Mouse (Mus musculus): ENCODE results near the gene R3hdml. TPM values are rescaled to one million over a fixed set of nuclear protein-coding genes. Genes with fewer than 3 reads are reported as not detected.

R3hdml gene
- not detected in 2 replicates for polyA plus RNA-seq (2015; fragmentation: Nextera tagmentation; extraction: Ambion mirVana)

DNA sequence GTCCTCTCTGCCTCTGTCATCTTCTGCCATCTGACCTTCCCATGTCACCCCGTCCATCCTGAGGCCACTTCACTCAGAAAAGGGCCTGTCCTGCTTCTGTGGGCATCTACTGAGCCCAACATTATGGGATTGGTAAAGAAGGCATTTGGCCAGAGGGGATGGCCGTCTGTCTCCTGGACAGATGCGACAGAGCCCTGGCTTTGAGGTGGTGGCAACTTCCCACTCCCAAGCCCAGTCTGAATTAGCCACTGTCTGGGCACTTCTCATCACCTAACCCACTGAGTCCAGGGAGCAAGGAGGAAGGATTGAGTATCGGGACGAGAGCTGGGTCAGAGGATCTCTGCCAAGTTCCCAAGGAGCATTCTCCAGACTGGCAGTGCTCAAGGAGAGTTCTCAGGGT, at the start of gene R3hdml:
TSS of gene R3hdml (plus strand) at position 301 of the 400 bp plus-strand sequence.
- WGBS (ENCODE audit: insufficient replicate concordance): 60% methylated on average over 5 of the region's 5 CpGs
- Histone ChIP-seq H3K36me3 (replicated peaks) (no peaks in the 10 kb centered on the region), H3K4me3 (replicated peaks) (no peak within 1 kb of the TSS), H3K27me3 (no peaks in the 10 kb centered on the region), H3K9me3 (replicated peaks) (no peaks in the 10 kb centered on the region), H3K27ac (replicated peaks) (no peak within 1 kb of the TSS), H3K4me2 (no peak within 1 kb of the TSS), H3K4me1 (replicated peaks) (no peaks in the 10 kb centered on the region), H3K9ac (no peak within 1 kb of the TSS)
- ATAC-seq (ENCODE audit: insufficient read depth): no peak

GRCm38 (mm10) chr2:163443543-163443942, 48.6 kb upstream of the R3hdml start:
- H3K4me2 ChIP-seq: no peak overlapping the region
- peaks cover 22% of the 10 kb centered on the region for H3K27me3 ChIP-seq
- no peak overlapping the region for H3K27ac ChIP-seq (replicated peaks)
- 34% methylated on average over 6 of the region's 6 CpGs for WGBS (ENCODE audit: insufficient replicate concordance)
- no peaks in the 10 kb centered on the region for H3K36me3 ChIP-seq (replicated peaks)
- no peaks in the 10 kb centered on the region for H3K4me1 ChIP-seq (replicated peaks)
- no peak overlapping the region for H3K9ac ChIP-seq
- no peak overlapping the region for H3K4me3 ChIP-seq (replicated peaks)
- H3K9me3 ChIP-seq (replicated peaks): no peaks in the 10 kb centered on the region
- no peak for ATAC-seq (ENCODE audit: insufficient read depth)

DNA sequence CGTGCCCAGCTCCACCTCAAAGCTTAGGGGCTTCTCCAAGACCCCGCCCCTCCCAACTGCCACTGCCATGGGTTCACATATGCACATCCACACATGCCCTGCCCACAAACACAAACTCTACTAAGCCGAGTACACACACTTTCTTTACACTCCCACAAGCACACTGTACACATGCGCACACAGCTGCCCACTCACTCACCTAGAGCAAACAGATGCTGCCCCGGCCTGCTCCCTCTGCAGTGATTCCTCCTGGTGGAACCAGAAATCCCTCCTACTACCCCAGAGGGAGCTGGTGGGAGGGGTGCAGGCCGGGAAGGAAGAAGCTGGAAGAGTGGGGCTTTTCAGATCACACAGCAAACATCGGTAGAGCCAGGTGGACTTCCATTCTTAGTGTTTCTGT, 48.1 kb upstream of the R3hdml start:
- no peak for ATAC-seq (ENCODE audit: insufficient read depth)
- H3K9me3 ChIP-seq (replicated peaks): no peaks in the 10 kb centered on the region
- H3K9ac ChIP-seq: no peak overlapping the region
- no peaks in the 10 kb centered on the region for H3K36me3 ChIP-seq (replicated peaks)
- WGBS (ENCODE audit: insufficient replicate concordance): 42% methylated on average over 7 of the region's 7 CpGs
- H3K4me3 ChIP-seq (replicated peaks): no peak overlapping the region
- H3K27ac ChIP-seq (replicated peaks): no peak overlapping the region
- H3K27me3 ChIP-seq: peaks cover 17% of the 10 kb centered on the region
- H3K4me2 ChIP-seq: no peak overlapping the region
- no peaks in the 10 kb centered on the region for H3K4me1 ChIP-seq (replicated peaks)

DNA sequence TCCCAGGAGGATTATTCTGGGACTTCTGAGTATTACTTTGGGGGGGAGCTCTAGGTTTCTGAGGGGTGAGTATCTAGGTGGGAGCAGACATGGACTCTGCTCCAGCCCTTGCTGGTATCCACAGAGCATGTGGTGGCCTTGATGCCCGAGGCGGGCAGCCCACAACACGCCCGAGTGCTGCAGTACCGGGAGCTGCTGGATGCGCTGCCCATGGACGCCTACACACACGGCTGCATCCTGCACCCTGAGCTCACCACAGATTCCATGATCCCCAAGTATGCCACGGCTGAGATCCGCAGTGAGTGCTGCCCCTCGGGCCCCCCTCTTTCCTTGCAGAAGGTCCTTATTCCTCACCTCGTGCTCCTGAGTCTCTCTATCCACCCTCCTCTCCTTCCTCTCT, 44.7 kb upstream of the R3hdml start:
- ATAC-seq (ENCODE audit: insufficient read depth): no peak
- H3K4me3 ChIP-seq (replicated peaks): no peak overlapping the region
- no peak overlapping the region for H3K9ac ChIP-seq
- no peaks in the 10 kb centered on the region for H3K4me1 ChIP-seq (replicated peaks)
- no peaks in the 10 kb centered on the region for H3K36me3 ChIP-seq (replicated peaks)
- H3K4me2 ChIP-seq: no peak overlapping the region
- H3K9me3 ChIP-seq (replicated peaks): no peaks in the 10 kb centered on the region
- WGBS (ENCODE audit: insufficient replicate concordance): 58% methylated on average over 12 of the region's 12 CpGs
- no peaks in the 10 kb centered on the region for H3K27me3 ChIP-seq
- H3K27ac ChIP-seq (replicated peaks): no peak overlapping the region

DNA sequence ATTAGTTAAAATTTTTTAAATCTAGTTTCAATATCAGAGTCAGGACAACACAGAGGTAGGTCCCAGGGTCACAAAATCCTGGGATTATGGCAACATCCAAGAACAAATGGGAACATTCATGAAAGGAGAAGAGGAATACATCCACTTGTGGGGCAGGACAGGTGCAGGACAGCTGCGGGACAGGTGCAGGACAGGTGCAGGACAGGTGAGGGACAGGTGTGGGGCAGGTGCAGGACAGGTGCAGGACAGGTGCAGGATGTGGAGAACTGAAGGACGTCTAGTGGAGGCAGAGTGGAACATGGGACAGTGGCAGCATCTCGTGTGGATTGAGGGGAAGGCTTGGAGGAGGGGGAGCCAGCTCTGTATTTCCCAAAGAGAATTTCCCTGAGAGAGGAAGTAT, 42.8 kb upstream of the R3hdml start:
- no peak overlapping the region for H3K4me3 ChIP-seq (replicated peaks)
- H3K36me3 ChIP-seq (replicated peaks): no peaks in the 10 kb centered on the region
- no peaks in the 10 kb centered on the region for H3K4me1 ChIP-seq (replicated peaks)
- no peak for ATAC-seq (ENCODE audit: insufficient read depth)
- H3K9me3 ChIP-seq (replicated peaks): no peaks in the 10 kb centered on the region
- WGBS (ENCODE audit: insufficient replicate concordance): 31% methylated on average over 3 of the region's 3 CpGs
- no peak overlapping the region for H3K9ac ChIP-seq
- no peak overlapping the region for H3K4me2 ChIP-seq
- no peaks in the 10 kb centered on the region for H3K27me3 ChIP-seq
- H3K27ac ChIP-seq (replicated peaks): no peak overlapping the region

- ATAC-seq (ENCODE audit: insufficient read depth): no peak
- WGBS (ENCODE audit: insufficient replicate concordance): 45% methylated on average over 6 of the region's 6 CpGs
- Histone ChIP-seq H3K9ac (no peak overlapping the region), H3K4me2 (no peak overlapping the region), H3K27me3 (no peaks in the 10 kb centered on the region), H3K4me3 (replicated peaks) (no peak overlapping the region), H3K4me1 (replicated peaks) (no peaks in the 10 kb centered on the region), H3K36me3 (replicated peaks) (no peaks in the 10 kb centered on the region), H3K9me3 (replicated peaks) (no peaks in the 10 kb centered on the region), H3K27ac (replicated peaks) (no peak overlapping the region)
Measured at GRCm38 (mm10) chr2:163450668-163451295, 41.3 kb upstream of the R3hdml start.

DNA sequence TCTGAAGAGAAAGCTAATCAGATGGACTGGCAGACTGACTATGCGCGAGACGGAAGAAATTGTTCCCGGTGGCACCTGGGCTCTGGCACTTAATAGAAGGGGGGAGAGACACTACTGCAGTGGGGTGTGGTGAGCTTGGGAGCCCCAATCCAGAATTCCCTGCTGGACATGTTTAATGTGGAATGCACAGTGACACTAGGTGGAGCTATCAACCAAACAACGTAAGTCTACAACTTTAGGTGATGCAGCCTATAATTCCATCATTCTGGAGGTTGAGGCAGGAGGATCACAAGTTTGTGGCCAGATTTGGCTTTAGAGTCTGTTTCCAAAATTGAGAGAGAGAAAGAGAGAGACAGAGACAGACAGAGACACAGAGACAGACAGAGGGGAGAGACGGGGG, 39.4 kb upstream of the R3hdml start:
- no peak for ATAC-seq (ENCODE audit: insufficient read depth)
- Histone ChIP-seq H3K4me1 (replicated peaks) (no peaks in the 10 kb centered on the region), H3K9me3 (replicated peaks) (no peaks in the 10 kb centered on the region), H3K36me3 (replicated peaks) (no peaks in the 10 kb centered on the region), H3K27me3 (peaks cover 3% of the 10 kb centered on the region), H3K4me2 (no peak overlapping the region), H3K9ac (no peak overlapping the region), H3K4me3 (replicated peaks) (no peak overlapping the region), H3K27ac (replicated peaks) (no peak overlapping the region)
- 75% methylated on average over 6 of the region's 6 CpGs for WGBS (ENCODE audit: insufficient replicate concordance)

DNA sequence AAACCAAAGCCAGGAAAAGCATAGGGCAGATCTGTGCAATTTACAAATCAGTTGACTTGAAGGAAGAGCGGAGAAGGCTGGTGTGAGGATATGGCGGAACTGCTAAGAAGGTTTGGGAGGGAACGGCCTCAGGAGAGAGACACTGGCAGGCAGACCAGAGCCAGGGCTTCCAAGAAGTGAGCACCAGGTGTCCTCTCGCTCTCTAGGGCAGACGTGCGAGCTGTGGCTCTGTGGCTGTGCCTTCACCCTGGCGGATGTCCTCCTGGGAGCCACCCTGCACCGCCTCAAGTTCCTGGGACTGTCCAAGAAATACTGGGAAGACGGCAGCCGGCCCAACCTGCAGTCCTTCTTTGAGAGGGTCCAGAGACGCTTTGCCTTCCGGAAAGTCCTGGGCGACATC, 38.7 kb upstream of the R3hdml start:
- Histone ChIP-seq H3K9ac (no peak overlapping the region), H3K9me3 (replicated peaks) (no peaks in the 10 kb centered on the region), H3K36me3 (replicated peaks) (no peaks in the 10 kb centered on the region), H3K4me2 (no peak overlapping the region), H3K27ac (replicated peaks) (no peak overlapping the region), H3K4me3 (replicated peaks) (no peak overlapping the region), H3K27me3 (peaks cover 10% of the 10 kb centered on the region), H3K4me1 (replicated peaks) (no peaks in the 10 kb centered on the region)
- no peak for ATAC-seq (ENCODE audit: insufficient read depth)
- 66% methylated on average over 13 of the region's 13 CpGs for WGBS (ENCODE audit: insufficient replicate concordance)

DNA sequence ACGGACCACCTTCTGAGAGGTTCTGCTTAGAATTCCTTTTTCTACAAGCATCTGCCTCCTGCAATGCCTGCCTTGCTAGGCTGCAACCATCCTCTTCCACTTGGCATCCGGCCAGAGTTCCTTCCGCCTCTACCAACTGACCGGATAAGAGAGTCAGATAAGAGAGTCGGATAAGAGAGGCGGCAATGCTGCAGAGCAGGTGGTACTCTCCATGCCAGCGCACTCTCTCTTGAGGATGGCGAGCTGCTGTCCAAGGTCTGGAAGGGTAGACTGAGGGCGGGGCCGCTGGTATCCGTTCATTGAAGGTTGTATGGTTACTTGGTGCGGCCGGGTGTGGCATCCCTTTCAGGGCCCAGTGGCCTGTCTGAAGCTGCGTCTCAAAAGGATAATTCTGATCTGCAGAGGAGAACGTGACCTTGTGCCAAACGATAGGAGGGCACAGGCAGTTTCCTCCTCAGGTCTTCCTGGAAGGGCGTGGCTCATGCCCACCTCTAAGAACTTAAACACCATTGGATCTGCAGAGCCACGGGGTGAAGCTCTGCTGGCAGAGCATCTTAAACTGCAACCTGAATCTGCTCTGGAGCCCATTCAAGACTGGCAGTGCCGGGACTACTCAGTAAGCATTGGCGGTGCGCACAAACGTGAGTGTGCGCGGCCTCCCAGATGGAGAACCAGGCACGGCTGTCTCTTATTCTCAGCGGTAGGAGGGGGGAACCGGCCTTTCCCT, 33.4 kb upstream of the R3hdml start:
- Histone ChIP-seq H3K27me3 (peaks cover 26% of the 10 kb centered on the region), H3K4me3 (replicated peaks) (no peak overlapping the region), H3K27ac (replicated peaks) (no peak overlapping the region), H3K9ac (no peak overlapping the region), H3K4me2 (no peak overlapping the region), H3K4me1 (replicated peaks) (peaks cover 4% of the 10 kb centered on the region; the same call in 1 of the 2 replicates), H3K9me3 (replicated peaks) (no peaks in the 10 kb centered on the region), H3K36me3 (replicated peaks) (no peaks in the 10 kb centered on the region)
- no peak for ATAC-seq (ENCODE audit: insufficient read depth)
- WGBS (ENCODE audit: insufficient replicate concordance): 35% methylated on average over 27 of the region's 27 CpGs

DNA sequence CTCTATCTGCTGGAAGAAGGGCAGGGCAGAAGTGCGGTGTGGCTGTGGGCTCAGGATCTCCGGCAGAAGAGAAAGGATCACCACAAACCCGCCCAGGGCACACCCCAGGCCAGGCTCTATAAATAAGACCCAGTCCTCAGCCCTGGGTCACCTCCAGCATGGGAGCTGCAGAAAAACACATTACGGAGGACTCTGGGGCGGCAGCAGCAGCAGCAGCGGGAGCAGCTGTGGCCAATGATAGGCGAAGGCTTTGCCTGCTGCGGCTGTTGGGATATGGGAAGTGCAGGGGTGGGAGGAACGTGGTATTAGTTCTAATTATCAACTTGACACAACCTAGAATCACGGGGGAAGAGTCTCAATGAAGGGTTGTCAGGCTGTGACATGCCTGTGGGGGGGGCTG, 32.7 kb upstream of the R3hdml start:
- H3K27me3 ChIP-seq: peaks cover 26% of the 10 kb centered on the region
- H3K9ac ChIP-seq: no peak overlapping the region
- H3K4me3 ChIP-seq (replicated peaks): no peak overlapping the region
- H3K36me3 ChIP-seq (replicated peaks): no peaks in the 10 kb centered on the region
- H3K4me2 ChIP-seq: no peak overlapping the region
- no peak overlapping the region for H3K27ac ChIP-seq (replicated peaks)
- peaks cover 4% of the 10 kb centered on the region; the same call in 1 of the 2 replicates for H3K4me1 ChIP-seq (replicated peaks)
- H3K9me3 ChIP-seq (replicated peaks): no peaks in the 10 kb centered on the region
- 37% methylated on average over 10 of the region's 10 CpGs for WGBS (ENCODE audit: insufficient replicate concordance)
- no peak for ATAC-seq (ENCODE audit: insufficient read depth)

DNA sequence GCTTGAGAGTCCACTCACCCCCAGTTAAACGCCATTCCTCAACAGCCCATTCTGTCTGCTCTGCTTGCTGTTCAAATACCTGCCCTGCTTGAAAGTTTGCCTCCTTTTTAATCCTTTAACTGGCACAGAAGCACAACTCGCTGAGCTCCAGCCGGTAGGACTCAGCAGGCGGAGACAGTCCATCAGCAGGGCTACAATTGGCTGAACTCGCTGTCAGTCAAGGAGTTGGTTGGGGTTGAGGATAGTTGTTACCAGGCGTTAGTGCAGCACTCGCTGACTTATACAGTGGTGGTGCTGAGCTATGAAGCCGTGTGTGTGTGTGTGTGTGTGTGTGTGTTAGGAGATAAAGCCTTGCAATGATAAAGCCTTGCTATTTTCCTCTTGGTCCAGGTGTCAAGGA, 31.5 kb upstream of the R3hdml start:
- Histone ChIP-seq H3K4me1 (replicated peaks) (peaks cover 4% of the 10 kb centered on the region; the same call in 1 of the 2 replicates), H3K27ac (replicated peaks) (no peak overlapping the region), H3K27me3 (peaks cover 26% of the 10 kb centered on the region), H3K9me3 (replicated peaks) (no peaks in the 10 kb centered on the region), H3K36me3 (replicated peaks) (no peaks in the 10 kb centered on the region), H3K4me2 (no peak overlapping the region), H3K9ac (no peak overlapping the region), H3K4me3 (replicated peaks) (no peak overlapping the region)
- 76% methylated on average over 8 of the region's 8 CpGs for WGBS (ENCODE audit: insufficient replicate concordance)
- no peak for ATAC-seq (ENCODE audit: insufficient read depth)
